Mouse (Mus musculus) lung, postnatal 36 days (tissue): ENCODE results near the gene Gm4724.
"Not testable (repeated sequence)": the region's sequence is repeated elsewhere in the genome, so short reads cannot be mapped to it uniquely, and the experiment has no call there.

ENCODE experiments used
- DNase-seq: peaks from one replicate; pipeline ENCODE4 v3.0.0; 2022; ENCODE audit warnings: mixed read lengths

Gm4724 gene

GRCm38 (mm10) chr2:175435707-175436106, at the start of gene Gm4724:
TSS of gene Gm4724 (minus strand) at chr2:175435807.
- not testable (repeated sequence) for DNase-seq

DNA sequence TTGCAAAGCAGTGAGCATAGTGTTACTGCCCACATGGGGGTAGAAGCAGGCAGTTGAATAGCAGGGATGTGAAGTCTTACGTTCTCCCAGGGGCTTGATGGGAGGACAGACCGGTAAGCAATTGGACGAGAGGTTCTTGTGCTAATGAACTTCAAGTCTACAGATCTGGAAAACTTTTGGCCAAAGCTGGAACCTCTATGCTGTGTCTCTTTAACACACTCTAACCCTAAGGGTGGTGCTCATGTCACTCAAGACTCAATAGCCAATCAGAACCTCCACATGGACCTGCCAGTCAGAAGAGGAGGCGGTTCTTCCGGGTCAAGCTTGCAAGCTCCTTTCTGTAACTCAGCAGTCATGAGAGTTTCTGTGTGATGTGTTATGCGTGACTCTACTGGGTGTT, 34.1 kb upstream of the Gm4724 start, which contains the start of gene Zfp965:
Gene Zfp965 (plus strand): TSS at position 301 of the 400 bp plus-strand sequence.
- DNase-seq, result not testable (repeated sequence)
